Mouse (Mus musculus): ENCODE measurements at regions not wholly inside any gene's neighbourhood (a gene's known extent, or its start where the extent isn't known, plus 50 kb on each side); places are given as distances from the start of the nearest gene placed in this dataset.

- no peak for DNase-seq
These were observed 72.8 kb upstream of the Med14 start for GRCm38 (mm10) chrX:12834681-12835080.

GRCm38 (mm10) chrX:12832709-12833108, 70.8 kb upstream of the Med14 start:
- DNase-seq = no peak

DNA sequence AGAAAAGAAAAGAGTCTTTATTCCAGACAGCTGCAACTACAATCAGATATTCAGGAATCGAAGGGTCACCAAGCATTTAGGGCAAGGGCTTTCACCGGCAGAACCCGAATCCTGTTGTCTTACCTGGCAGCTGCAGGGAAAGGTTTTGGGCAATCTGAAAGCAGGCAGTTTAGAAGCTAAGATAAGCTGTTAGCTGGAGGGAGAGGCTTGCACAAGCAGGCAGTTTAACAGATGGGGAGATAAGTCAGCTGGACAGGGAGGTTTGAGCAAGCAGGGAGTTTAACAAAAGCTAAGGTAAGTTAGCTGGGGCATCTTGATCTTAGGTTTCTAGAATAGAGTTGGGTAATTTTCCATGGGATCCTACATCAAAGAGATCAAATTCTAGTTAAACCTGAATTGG, 67.3 kb upstream of the Med14 start:
- no peak for DNase-seq

- no peak for DNase-seq
These were observed 65.5 kb upstream of the Med14 start for GRCm38 (mm10) chrX:12827299-12827872.

GRCm38 (mm10) chrX:12826646-12827045, 64.8 kb upstream of the Med14 start:
- no peak for DNase-seq

- peak in 1 of 2 experiments; percentile 11 for DNase-seq
These were observed 63.4 kb upstream of the Med14 start for GRCm38 (mm10) chrX:12825262-12825661.

- DNase-seq = no peak
These were observed 62.6 kb upstream of the Med14 start for GRCm38 (mm10) chrX:12824497-12824896.

- DNase-seq = no peak
These were observed 60.9 kb upstream of the Med14 start for GRCm38 (mm10) chrX:12822777-12823176.

DNA sequence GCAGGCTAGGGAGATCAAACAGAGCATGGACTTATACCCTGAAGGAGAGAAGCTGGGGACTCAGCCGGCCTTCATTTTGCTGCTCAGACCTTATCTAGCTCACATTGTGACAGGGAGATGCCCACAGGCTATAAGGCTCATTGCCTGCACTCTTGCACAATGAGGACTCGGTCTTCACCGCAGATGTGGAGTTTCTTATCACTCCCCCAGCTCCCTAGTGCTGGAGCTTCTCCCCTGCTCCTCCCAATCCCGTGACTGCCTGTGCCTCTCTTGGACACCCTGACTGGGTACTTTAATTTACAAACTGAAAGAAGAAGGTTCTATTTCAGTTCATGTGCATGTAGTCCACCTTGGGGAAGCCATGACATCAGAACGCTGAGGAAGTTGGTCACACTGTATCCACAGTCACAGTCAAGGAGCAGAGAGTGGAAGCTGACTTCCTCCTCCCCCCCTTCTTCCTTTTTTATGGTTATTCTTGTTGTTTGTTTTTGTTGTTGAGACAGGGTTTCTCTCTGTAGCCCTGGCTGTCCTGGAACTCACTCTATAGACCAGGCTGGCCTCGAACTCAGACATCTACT, 51.3 kb upstream of the Med14 start:
- DNase-seq = no peak

Small RNAs in the stretch of these regions (microRNA-seq; reads per million reads assigned to microRNA genes)
- gene Gm25063 = 0 reads per million in 2 experiments

Measured in heart, adult 18-20 months (tissue).